Mouse (Mus musculus) hindbrain, embryonic 14.5 days (tissue): ENCODE results near the gene Nxph1. TPM values are rescaled to one million over a fixed set of nuclear protein-coding genes. Genes with fewer than 3 reads are reported as not detected.

ENCODE experiments used
- ATAC-seq: fragments of 200-750 bp; cut with Nextera tagmentation; 2 replicates; pipeline ENCODE4 v1.8.0; 2017; ENCODE audit warnings: moderate number of reproducible peaks, mild to moderate bottlenecking, moderate TSS enrichment, moderate library complexity; ENCODE audit not compliant: low FRiP score
- DNase-seq: peaks from one replicate; pipeline ENCODE4 v3.0.0-alpha.2; 2015; ENCODE audit warnings: low spot score
- H3K27ac ChIP-seq: fragments of 300-500 bp; sonication (generic); 2 replicates; pipeline ENCODE4 v1.5.1; 2014; ENCODE audit warnings: mild to moderate bottlenecking, moderate library complexity
- H3K27me3 ChIP-seq: fragments of 300-500 bp; sonication (generic); 2 replicates; pipeline ENCODE4 v1.6.1; 2014; ENCODE audit warnings: mild to moderate bottlenecking, low read length, mixed read lengths; ENCODE audit not compliant: control insufficient read depth, insufficient read depth
- H3K36me3 ChIP-seq: fragments of 300-500 bp; sonication (generic); replicated peaks from 2 replicates; pipeline ENCODE4 v1.6.1; 2014; ENCODE audit not compliant: control insufficient read depth, insufficient read depth
- H3K4me1 ChIP-seq: fragments of 300-500 bp; sonication (generic); replicated peaks from 2 replicates; pipeline ENCODE4 v1.6.1; 2014; ENCODE audit warnings: antibody characterized with exemption, low read length, mixed read lengths; ENCODE audit not compliant: control insufficient read depth, insufficient read depth
- H3K4me2 ChIP-seq: fragments of 300-500 bp; sonication (generic); replicated peaks from 2 replicates; pipeline ENCODE4 v1.6.1; 2014; ENCODE audit warnings: mild to moderate bottlenecking, moderate library complexity
- H3K4me3 ChIP-seq: fragments of 300-500 bp; sonication (generic); replicated peaks from 2 replicates; pipeline ENCODE4 v1.5.1; 2014; ENCODE audit warnings: mild to moderate bottlenecking, low read length
- H3K9ac ChIP-seq: fragments of 300-500 bp; sonication (generic); 2 replicates; pipeline ENCODE4 v1.6.1; 2014
- H3K9me3 ChIP-seq: fragments of 300-500 bp; sonication (generic); 2 replicates; pipeline ENCODE4 v1.6.1; 2016; ENCODE audit warnings: low read length; ENCODE audit not compliant: control insufficient read depth
- WGBS: fragments of 180-500 bp; shearing (Covaris S2); extraction: QIAGEN DNeasy Blood & Tissue Kit; methylation state at CpG from one replicate; pipeline ENCODE4 v1.1.7; 2014; 5-methylcytosine and 5-hydroxymethylcytosine counted together
- polyA plus RNA-seq: library from polyadenylated mRNA; unstranded; fragments of >200 nt; fragmentation: Nextera tagmentation; extraction: Ambion mirVana; gene quantifications from 2 replicates; pipeline ENCODE4 v1.2.1, GENCODE M21; 2014

Nxph1 gene
- polyA plus RNA-seq, 1 experiment from 2014 or later = 105 TPM

DNA sequence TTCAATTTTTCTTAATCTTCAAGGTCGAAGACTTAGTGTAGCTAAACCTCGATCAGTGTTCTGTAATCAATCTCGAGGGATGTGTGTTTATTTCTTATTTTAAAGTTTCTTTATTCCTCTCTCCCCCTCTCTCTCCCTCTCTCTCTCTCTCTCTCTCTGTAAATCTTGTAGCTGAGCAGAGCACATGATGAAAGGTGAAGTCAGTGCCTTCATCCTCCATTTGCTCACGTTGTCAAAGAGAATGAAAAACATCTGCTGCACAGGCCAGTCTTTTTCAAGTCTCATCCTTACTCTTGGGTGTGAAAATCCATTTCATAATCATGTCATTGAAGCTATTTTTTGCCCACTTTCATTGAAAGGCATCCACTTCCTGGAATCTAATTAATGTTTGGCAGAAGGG lies 12.1 kb upstream of the Nxph1 start:
- no peaks in the 10 kb centered on the region for H3K36me3 ChIP-seq
- peak overlapping the region; percentile 30 for H3K4me2 ChIP-seq
- H3K9ac ChIP-seq = peak overlapping the region; percentile 14; the same call in 1 of the 2 replicates
- H3K27me3 ChIP-seq = no peaks in the 10 kb centered on the region
- ATAC-seq (no peak), DNase-seq (no peak)
- no peaks in the 10 kb centered on the region for H3K9me3 ChIP-seq
- peak overlapping the region; percentile 66 for H3K27ac ChIP-seq
- H3K4me3 ChIP-seq = no peak overlapping the region
- H3K4me1 ChIP-seq = no peaks in the 10 kb centered on the region
- WGBS = 21% methylated on average over 4 of the region's 4 CpGs

DNA sequence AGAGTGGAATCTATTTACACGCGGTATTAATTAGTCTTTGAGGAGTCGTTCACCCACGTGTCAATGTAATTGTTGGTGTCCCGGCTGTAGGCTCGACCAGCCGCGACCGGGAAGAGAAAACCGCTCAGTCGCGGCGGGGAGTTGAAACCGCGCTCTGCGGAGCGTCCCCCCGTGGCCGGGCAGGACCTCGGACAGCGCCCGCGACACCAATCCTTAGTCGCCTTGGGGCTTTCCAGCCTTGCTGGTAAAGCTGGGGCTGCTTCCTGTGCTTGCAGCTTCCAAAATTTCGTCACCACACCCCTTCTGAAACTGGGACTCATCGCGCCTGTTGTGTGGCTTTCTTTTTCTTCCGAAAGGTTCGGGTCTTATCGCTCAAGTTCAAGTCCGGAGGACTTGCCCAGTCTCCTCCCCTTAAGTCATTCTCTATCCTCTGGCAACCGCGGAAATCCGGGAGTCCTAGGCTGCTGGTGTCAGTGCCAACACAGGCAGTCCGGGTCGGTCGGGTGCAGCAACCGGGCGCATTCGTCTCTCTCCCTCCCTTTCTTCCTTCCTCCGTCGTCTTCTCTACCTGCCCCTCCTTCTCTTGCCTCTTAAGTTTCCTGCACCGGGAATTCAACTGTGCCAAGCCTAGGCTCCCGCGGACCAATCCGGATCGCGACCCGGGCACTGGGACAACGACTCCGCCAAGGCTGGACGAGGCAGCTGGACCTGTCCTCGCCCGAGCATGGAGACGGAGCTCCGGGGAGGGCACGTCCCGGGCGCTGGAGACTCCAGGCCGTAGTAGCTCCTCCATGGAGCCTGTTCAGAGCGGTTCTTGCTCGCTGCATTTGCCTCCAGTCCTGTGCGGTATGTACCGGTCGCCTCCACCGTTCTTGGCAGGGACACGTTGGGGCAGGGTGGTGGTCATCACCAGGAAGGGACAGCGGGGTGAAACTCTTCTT lies 510 bp downstream of the Nxph1 start:
- H3K27me3 ChIP-seq = peaks cover 28% of the 10 kb centered on the region
- WGBS = under 1% methylated on average over 68 of the region's 68 CpGs
- peak; percentile 49; the same call in 1 of the 2 replicates for ATAC-seq
- peak overlapping the region; percentile 87 for H3K27ac ChIP-seq
- H3K9ac ChIP-seq = peak overlapping the region; percentile 75
- peak; percentile 61 for DNase-seq
- no peaks in the 10 kb centered on the region for H3K9me3 ChIP-seq
- H3K4me2 ChIP-seq = peak overlapping the region; percentile 79
- H3K36me3 ChIP-seq = no peaks in the 10 kb centered on the region
- H3K4me3 ChIP-seq = peak overlapping the region; percentile 56
- H3K4me1 ChIP-seq = peaks cover 25% of the 10 kb centered on the region; the same call in 1 of the 2 replicates

DNA sequence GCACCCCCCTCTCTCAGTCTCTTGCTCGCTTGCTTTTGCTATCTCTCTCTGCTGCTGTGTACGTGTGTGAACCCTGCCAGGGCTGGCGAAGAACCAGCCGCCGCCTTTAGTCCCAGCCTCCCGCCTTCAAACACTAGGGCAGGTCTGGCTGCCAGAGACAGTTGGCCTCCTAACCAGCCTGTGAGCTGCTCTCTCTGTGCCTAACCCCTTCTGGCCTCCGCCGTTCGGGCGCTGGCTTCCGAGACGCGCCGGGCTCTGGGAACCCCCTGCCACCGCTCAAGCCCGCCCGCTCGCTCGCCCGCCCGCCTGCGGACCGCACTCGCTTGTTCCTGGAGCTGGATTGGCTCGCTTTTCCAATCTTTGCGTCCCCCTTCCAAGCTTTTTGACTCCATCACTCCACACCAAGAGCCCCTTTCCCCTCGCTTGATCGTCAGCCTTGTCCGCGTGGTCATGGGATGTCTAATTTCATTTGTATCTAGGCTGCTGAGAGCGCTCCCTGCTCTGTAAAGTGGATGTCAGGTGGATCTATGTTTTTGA lies 1.5 kb downstream of the Nxph1 start:
- H3K9ac ChIP-seq = peak overlapping the region; percentile 75
- WGBS = under 1% methylated on average over 31 of the region's 31 CpGs
- ATAC-seq (peak; percentile 67), DNase-seq (peak; percentile 50)
- no peaks in the 10 kb centered on the region for H3K36me3 ChIP-seq
- H3K27ac ChIP-seq = peak overlapping the region; percentile 87
- no peaks in the 10 kb centered on the region for H3K9me3 ChIP-seq
- peaks cover 25% of the 10 kb centered on the region; the same call in 1 of the 2 replicates for H3K4me1 ChIP-seq
- peaks cover 38% of the 10 kb centered on the region for H3K27me3 ChIP-seq
- peak overlapping the region; percentile 56 for H3K4me3 ChIP-seq
- H3K4me2 ChIP-seq = peak overlapping the region; percentile 79

DNA sequence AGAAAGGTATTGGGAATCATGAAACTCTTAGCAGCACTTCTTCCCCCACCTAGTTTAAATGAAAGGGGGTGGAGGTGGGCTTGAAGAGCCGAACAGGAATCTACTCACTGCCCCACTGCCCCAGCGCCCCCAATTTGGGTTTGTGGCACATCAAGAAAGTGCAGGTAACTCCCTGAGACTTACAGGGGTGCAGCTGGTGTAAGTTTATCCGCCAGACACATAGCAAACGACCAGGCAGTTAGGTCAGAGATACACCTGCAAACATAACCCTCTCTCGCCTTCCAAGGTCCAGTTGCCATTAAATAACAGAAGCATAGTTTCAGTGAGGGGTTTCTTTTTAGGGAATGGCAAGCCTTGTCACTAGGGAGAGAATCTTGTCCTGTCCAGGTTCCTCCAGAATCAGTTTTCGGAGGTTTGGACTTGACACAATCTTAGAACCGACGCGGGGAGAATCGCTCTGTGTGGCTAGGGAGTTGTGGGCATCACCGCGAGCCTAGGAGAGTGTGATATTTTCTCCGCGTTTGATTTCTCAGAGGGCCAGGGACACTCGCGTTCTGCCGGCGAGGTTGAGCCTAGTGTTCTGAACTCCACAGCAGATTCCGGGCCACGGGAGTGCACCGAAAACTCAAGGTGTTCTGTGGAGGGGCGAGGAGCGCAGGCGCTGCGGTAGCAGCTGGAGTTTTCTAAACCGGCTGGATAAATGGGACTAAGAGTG lies 2.5 kb downstream of the Nxph1 start:
- no peak for ATAC-seq
- no peaks in the 10 kb centered on the region for H3K9me3 ChIP-seq
- peak overlapping the region; percentile 56 for H3K4me3 ChIP-seq
- no peak for DNase-seq
- H3K9ac ChIP-seq = peak overlapping the region; percentile 75
- H3K36me3 ChIP-seq = no peaks in the 10 kb centered on the region
- H3K27ac ChIP-seq = peak overlapping the region; percentile 87
- WGBS = under 1% methylated on average over 26 of the region's 26 CpGs
- H3K4me2 ChIP-seq = peak overlapping the region; percentile 79
- H3K27me3 ChIP-seq = peaks cover 43% of the 10 kb centered on the region
- peaks cover 25% of the 10 kb centered on the region; the same call in 1 of the 2 replicates for H3K4me1 ChIP-seq

DNA sequence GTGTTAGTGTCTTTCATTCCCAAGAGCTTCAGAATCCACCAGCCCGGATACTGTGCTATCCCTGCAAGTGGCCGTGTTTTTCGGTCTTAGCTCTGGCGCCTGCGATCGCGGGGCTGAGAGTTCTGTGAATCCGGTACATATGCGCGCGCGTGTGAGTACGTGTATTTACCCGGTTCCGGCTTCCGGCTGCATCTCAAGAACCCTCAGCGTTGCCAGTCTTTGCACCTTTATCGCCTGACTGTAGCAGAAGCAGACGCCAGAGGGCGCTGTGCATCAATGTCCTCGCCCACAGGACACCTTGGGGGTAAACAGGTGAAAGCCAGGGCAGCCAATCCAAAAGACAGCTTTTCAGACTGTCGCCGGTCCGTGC lies 3.1 kb downstream of the Nxph1 start:
- Histone ChIP-seq H3K27ac (peak overlapping the region; percentile 87), H3K36me3 (no peaks in the 10 kb centered on the region), H3K4me3 (peak overlapping the region; percentile 56), H3K4me1 (peaks cover 25% of the 10 kb centered on the region; the same call in 1 of the 2 replicates), H3K9me3 (no peaks in the 10 kb centered on the region), H3K27me3 (peaks cover 48% of the 10 kb centered on the region), H3K9ac (peak overlapping the region; percentile 75), H3K4me2 (peak overlapping the region; percentile 79)
- WGBS = under 1% methylated on average over 24 of the region's 24 CpGs
- peak; percentile 55 for ATAC-seq
- peak; percentile 89 for DNase-seq

DNA sequence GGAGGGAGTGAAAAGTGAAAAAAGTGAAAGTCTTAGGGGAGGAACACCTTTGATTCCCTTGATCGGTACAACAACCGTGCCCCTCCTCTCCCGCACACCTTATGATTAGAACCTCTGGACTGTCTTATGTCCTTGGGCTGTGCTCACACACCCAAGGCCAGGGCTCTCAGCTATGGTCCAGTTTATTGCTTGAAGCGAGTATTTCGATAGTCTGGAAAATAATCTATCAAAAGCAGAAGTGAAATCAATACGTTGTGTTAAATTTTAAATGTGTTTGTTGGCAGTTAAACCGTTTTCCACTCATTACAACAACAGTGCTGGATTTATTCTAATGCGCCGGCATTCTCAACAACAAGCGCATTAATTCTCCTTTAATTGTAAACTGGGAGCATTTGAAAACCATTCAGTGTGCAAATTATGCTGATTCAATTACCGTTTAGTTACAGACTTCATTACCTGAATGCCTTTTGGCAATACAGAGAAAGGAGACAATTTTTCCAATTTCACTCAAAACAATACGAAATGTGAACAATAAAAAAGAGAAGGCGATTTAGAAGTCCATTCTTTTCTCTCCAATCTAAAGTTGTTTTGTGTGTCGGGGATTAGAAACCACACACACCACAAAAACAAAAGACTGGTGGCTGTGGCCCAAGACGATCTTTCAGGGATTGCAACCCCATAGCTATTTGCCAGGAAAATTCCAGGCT lies 3.8 kb downstream of the Nxph1 start:
- WGBS = 10% methylated on average over 15 of the region's 15 CpGs
- H3K27ac ChIP-seq = peak overlapping the region; percentile 87
- H3K9ac ChIP-seq = peak overlapping the region; percentile 75
- H3K4me1 ChIP-seq = peaks cover 25% of the 10 kb centered on the region; the same call in 1 of the 2 replicates
- no peaks in the 10 kb centered on the region for H3K9me3 ChIP-seq
- DNase-seq (no peak), ATAC-seq (no peak)
- H3K4me3 ChIP-seq = peak overlapping the region; percentile 56
- peak overlapping the region; percentile 79 for H3K4me2 ChIP-seq
- no peaks in the 10 kb centered on the region for H3K36me3 ChIP-seq
- H3K27me3 ChIP-seq = peaks cover 51% of the 10 kb centered on the region

DNA sequence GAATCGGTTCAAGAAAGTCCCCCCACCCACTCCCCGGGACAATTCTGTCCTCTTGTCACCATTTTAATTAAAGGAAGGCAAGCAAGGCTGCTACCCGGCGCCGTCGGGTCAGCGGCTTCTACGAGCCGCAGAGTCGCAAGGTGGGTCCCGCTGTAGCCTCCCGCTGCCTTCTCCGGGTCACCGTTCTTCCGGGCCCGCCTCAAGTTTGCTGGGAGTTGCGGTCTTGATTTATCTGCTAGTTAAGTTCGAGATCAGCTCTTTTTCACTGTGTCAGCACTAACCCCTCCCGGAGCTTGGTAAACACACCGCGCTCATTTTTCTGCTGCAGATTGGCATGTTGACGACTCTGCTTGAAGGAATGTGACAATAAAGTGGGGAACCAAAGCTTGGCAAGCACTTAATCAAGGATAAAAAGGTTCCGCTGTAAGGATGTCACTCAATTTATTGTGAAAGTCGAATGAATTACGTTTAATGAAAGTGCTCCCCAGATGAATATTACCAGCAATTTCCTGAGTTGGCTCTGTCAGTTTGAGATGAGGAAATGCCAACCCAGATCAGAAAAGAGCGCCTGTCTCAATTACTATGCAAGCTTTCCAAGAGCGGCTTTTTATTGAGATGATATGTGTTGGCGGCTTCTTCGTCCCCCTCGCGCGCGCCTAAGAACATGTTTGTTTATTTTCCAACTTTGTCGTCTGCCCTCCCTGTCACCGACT lies 7.7 kb downstream of the Nxph1 start:
- under 1% methylated on average over 34 of the region's 35 CpGs for WGBS
- DNase-seq (no peak), ATAC-seq (no peak)
- Histone ChIP-seq H3K4me1 (peaks cover 11% of the 10 kb centered on the region; the same call in 1 of the 2 replicates), H3K27me3 (peaks cover 41% of the 10 kb centered on the region), H3K4me2 (peak overlapping the region; percentile 79), H3K36me3 (no peaks in the 10 kb centered on the region), H3K4me3 (peak overlapping the region; percentile 34), H3K9me3 (no peaks in the 10 kb centered on the region), H3K27ac (peak overlapping the region; percentile 73), H3K9ac (peak overlapping the region; percentile 50)

DNA sequence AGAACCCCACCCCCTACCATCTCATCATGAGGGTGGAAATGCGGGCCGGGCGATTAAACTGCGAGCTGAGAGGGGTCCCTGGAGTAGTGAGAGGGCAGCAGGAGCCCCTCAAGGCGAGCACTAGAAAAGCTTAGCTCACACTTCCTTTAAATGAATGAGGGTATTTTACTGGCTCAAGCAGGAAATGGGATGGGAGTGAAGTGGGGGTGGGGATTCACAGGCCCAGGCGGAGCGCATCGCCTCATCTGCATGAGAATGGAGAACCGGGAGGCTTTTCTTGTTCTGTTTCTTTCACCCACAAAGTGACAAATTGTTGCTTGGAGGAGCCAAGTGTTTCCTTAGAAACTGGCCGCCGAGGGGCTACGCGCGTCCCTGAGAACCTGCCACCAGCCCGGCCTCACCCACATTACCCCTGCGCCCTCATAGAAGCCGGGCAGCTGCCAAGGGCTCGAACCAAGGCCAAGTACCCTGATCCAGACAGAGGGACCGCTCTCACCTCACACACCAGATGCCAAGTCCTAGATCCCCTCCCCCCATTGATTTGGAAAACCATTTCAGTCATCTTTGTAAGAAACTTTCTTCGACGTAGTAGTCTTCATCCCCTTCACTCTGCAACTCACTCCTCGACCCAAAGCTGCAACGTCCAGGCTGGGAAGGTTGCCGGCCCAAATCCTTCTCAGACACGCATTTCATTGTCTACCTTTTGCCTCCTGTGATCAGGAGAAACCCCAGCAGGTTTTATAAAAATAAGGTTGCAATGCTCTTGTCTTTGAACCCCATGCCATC lies 8.7 kb downstream of the Nxph1 start:
- no peaks in the 10 kb centered on the region for H3K36me3 ChIP-seq
- peaks cover 42% of the 10 kb centered on the region for H3K27me3 ChIP-seq
- peaks cover 13% of the 10 kb centered on the region; the same call in 1 of the 2 replicates for H3K4me1 ChIP-seq
- ATAC-seq (peak; percentile 84), DNase-seq (no peak)
- no peaks in the 10 kb centered on the region for H3K9me3 ChIP-seq
- peak overlapping the region; percentile 73 for H3K27ac ChIP-seq
- H3K9ac ChIP-seq = peak overlapping the region; percentile 50
- peak overlapping the region; percentile 34 for H3K4me3 ChIP-seq
- peak overlapping the region; percentile 79 for H3K4me2 ChIP-seq
- 3% methylated on average over 25 of the region's 25 CpGs for WGBS
